Mouse (Mus musculus): ENCODE measurements around the gene Dync1li1.
A peak's percentile ranks its signal among the peaks of the same experiment; 100 is the strongest.

- peak; percentile 31 for TF ChIP-seq MAX (IDR thresholded peaks at IDR 0.05)
- TF ChIP-seq CTCF (IDR thresholded peaks at IDR 0.05; ENCODE audit: control insufficient read depth, insufficient read depth, insufficient read length), result peak; percentile 21
- TF ChIP-seq MYOD1 (IDR thresholded peaks at IDR 0.05; ENCODE audit: control insufficient read depth, insufficient read length, low read depth), result no peak
- TF ChIP-seq USF1 (IDR thresholded peaks at IDR 0.05; ENCODE audit: low read depth), result no peak
- TF ChIP-seq CEBPB (IDR thresholded peaks at IDR 0.05; ENCODE audit: low read depth), result no peak
- TF ChIP-seq MYOG (IDR thresholded peaks at IDR 0.05; ENCODE audit: control insufficient read depth, extremely low read depth, insufficient read length), result no peak
- TF ChIP-seq FOSL1 (IDR thresholded peaks at IDR 0.05; ENCODE audit: insufficient read depth, low read length, poor library complexity, severe bottlenecking), result no peak
These were observed 48.5 kb upstream of the Dync1li1 start, which contains the start of gene Cnot10 for GRCm38 (mm10) chr9:114639839-114640646.

Measured in C2C12 (cell line).